Mouse (Mus musculus) bone marrow macrophage, adult 2 months (primary cell): ENCODE measurements around the gene Coro2a.

Source experiments
- CTCF ChIP-seq: IDR thresholded peaks from 2 replicates; pipeline ENCODE4 v1.5.1; 2012; ENCODE audit warnings: low read depth, mild to moderate bottlenecking, low read length, moderate library complexity
- POLR2A ChIP-seq: IDR thresholded peaks from 2 replicates; pipeline ENCODE4 v1.6.1; 2012; ENCODE audit warnings: mild to moderate bottlenecking, low read depth, low read length, borderline replicate concordance

GRCm38 (mm10) chr4:46546709-46547108, 55.3 kb downstream of the Coro2a start:
- TF ChIP-seq CTCF (no peak), POLR2A (no peak)
